Mouse (Mus musculus) stomach, postnatal 0 days (tissue): Measurements from ENCODE around the gene Cacna2d3. TPM values are rescaled to one million over a fixed set of nuclear protein-coding genes. Genes with fewer than 3 reads are reported as not detected.

Experiments used
- ATAC-seq: fragments of 200-750 bp; cut with Nextera tagmentation; 2 replicates; pipeline ENCODE4 v1.8.0; 2017; ENCODE audit not compliant: low FRiP score, low TSS enrichment
- DNase-seq: peaks from one replicate; pipeline ENCODE4 v3.0.0-alpha.2; 2016; ENCODE audit warnings: low spot score
- H3K27ac ChIP-seq: fragments of 300-500 bp; sonication (generic); replicated peaks from 2 replicates; pipeline ENCODE4 v1.5.1; 2014; ENCODE audit warnings: mild to moderate bottlenecking, control low read depth
- H3K27me3 ChIP-seq: fragments of 300-500 bp; sonication (generic); 2 replicates; pipeline ENCODE4 v1.6.1; 2014; ENCODE audit warnings: low read length; ENCODE audit not compliant: control insufficient read depth, insufficient read depth
- H3K36me3 ChIP-seq: fragments of 300-500 bp; sonication (generic); 2 replicates; pipeline ENCODE4 v1.6.1; 2014; ENCODE audit warnings: low read length, mixed read lengths; ENCODE audit not compliant: control insufficient read depth, insufficient read depth
- H3K4me1 ChIP-seq: fragments of 300-500 bp; sonication (generic); replicated peaks from 2 replicates; pipeline ENCODE4 v1.6.1; 2014; ENCODE audit warnings: antibody characterized with exemption; ENCODE audit not compliant: control insufficient read depth, insufficient read depth
- H3K4me2 ChIP-seq: fragments of 300-500 bp; sonication (generic); replicated peaks from 2 replicates; pipeline ENCODE4 v1.6.1; 2014; ENCODE audit warnings: low read depth, mild to moderate bottlenecking, control low read depth, moderate library complexity
- H3K4me3 ChIP-seq: fragments of 300-500 bp; sonication (generic); 2 replicates; pipeline ENCODE4 v1.5.1; 2014; ENCODE audit warnings: low read depth, low read length, control low read depth
- H3K9ac ChIP-seq: fragments of 300-500 bp; sonication (generic); 2 replicates; pipeline ENCODE4 v1.6.1; 2014; ENCODE audit warnings: mild to moderate bottlenecking, low read length, control low read depth, mixed read lengths
- H3K9me3 ChIP-seq: fragments of 300-500 bp; sonication (generic); 2 replicates; pipeline ENCODE4 v1.6.1; 2016; ENCODE audit warnings: low read length; ENCODE audit not compliant: control insufficient read depth
- CTCF ChIP-seq: IDR thresholded peaks from 2 replicates; pipeline ENCODE4 v1.5.1; 2016; ENCODE audit warnings: antibody characterized with exemption, low read depth, mild to moderate bottlenecking, moderate library complexity
- EP300 ChIP-seq: optimal IDR thresholded peaks from 2 replicates; pipeline ENCODE3; 2016; ENCODE audit warnings: antibody characterized with exemption
- WGBS: fragments of 180-500 bp; shearing (Covaris S2); extraction: QIAGEN DNeasy Blood & Tissue Kit; methylation state at CpG from one replicate; pipeline ENCODE4 v1.1.7; 2014; 5-methylcytosine and 5-hydroxymethylcytosine counted together
- polyA plus RNA-seq: library from polyadenylated mRNA; unstranded; fragments of >200 nt; fragmentation: Nextera tagmentation; extraction: Ambion mirVana; gene quantifications from 2 replicates; pipeline ENCODE4 v1.2.1, GENCODE M21; 2015

Cacna2d3 gene
- polyA plus RNA-seq, 1 experiment from 2014 or later = 0.98 TPM

DNA sequence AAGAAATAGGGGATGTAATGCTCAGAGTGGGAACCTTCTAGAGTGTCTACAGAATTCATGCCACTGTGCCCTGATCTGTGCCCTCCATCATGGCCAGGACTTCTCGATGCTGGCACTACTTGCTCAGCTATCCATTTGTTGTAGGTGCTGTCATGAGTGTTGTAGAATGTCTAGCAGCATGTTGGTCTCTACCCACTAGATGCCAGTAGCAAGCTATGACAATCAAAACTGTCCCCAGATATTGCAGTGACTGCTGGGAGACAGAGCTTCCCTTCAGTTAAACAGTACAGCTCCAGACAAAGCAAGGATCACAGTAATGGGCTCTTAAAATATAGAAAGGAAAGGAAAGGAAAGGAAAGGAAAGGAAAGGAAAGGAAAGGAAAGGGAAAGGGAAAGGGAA is 771.9 kb downstream of the Cacna2d3 start:
- H3K27me3 ChIP-seq = no peaks in the 10 kb centered on the region
- no peak overlapping the region for H3K4me2 ChIP-seq
- ATAC-seq = no peak
- DNase-seq = no peak
- TF ChIP-seq CTCF (peak; percentile 36), EP300 (no peak)
- no peak overlapping the region for H3K9ac ChIP-seq
- WGBS = 77% methylated on average over 1 of the region's 1 CpGs
- no peaks in the 10 kb centered on the region for H3K36me3 ChIP-seq
- H3K4me1 ChIP-seq = no peaks in the 10 kb centered on the region
- no peak overlapping the region for H3K4me3 ChIP-seq
- no peaks in the 10 kb centered on the region for H3K9me3 ChIP-seq
- no peak overlapping the region for H3K27ac ChIP-seq

DNA sequence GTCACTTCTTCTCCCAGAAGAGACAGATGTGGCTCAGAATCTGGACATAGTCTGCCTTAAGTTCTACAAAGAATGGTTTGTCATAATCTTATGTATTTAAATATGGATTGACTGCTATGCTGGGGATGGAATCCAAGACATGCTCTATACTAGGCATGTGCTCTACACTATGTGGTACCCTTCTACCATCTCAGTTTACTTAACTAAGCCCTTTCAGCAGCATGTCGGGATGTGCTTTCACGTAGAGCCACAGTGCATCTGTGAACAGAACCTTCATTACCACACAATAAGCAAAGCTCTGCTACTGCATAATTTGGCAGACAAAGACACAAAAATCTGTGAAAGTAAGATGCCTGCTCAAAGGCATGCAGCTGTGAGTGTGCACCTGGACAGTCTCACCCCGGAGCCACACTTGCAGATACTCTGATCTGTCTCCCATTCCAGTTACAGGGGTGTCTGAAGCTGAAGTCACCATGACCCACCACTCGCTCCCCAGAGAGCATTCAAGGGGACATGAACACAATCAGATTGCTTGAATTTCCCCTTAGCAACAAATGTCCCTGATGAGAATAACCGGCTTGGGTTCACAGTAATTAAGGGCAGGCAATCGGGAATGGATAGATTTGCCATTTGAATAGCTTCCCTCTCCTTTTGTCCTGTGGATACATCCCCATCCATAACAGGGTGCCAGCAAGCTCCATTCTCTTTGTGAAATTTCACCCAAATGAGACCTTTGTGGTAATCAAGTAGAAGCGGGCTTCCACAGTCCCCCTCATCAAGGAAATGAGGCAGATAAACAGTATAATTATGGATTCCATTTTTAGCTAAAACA is 773.4 kb downstream of the Cacna2d3 start:
- ATAC-seq = no peak
- H3K27ac ChIP-seq = no peak overlapping the region
- no peak overlapping the region for H3K4me2 ChIP-seq
- no peaks in the 10 kb centered on the region for H3K4me1 ChIP-seq
- H3K4me3 ChIP-seq = no peak overlapping the region
- no peaks in the 10 kb centered on the region for H3K27me3 ChIP-seq
- WGBS = 77% methylated on average over 7 of the region's 7 CpGs
- DNase-seq = no peak
- H3K9me3 ChIP-seq = no peaks in the 10 kb centered on the region
- H3K9ac ChIP-seq = no peak overlapping the region
- no peaks in the 10 kb centered on the region for H3K36me3 ChIP-seq
- TF ChIP-seq CTCF (no peak), EP300 (no peak)

GRCm38 (mm10) chr14:28932746-28933293 is 788.8 kb downstream of the Cacna2d3 start:
- TF ChIP-seq EP300 (no peak), CTCF (no peak)
- Histone ChIP-seq H3K9me3 (no peaks in the 10 kb centered on the region), H3K36me3 (no peaks in the 10 kb centered on the region), H3K9ac (no peak overlapping the region), H3K27me3 (no peaks in the 10 kb centered on the region), H3K27ac (no peak overlapping the region), H3K4me3 (no peak overlapping the region), H3K4me1 (no peaks in the 10 kb centered on the region), H3K4me2 (no peak overlapping the region)
- ATAC-seq (no peak), DNase-seq (no peak)
- WGBS = 77% methylated on average over 1 of the region's 1 CpGs

DNA sequence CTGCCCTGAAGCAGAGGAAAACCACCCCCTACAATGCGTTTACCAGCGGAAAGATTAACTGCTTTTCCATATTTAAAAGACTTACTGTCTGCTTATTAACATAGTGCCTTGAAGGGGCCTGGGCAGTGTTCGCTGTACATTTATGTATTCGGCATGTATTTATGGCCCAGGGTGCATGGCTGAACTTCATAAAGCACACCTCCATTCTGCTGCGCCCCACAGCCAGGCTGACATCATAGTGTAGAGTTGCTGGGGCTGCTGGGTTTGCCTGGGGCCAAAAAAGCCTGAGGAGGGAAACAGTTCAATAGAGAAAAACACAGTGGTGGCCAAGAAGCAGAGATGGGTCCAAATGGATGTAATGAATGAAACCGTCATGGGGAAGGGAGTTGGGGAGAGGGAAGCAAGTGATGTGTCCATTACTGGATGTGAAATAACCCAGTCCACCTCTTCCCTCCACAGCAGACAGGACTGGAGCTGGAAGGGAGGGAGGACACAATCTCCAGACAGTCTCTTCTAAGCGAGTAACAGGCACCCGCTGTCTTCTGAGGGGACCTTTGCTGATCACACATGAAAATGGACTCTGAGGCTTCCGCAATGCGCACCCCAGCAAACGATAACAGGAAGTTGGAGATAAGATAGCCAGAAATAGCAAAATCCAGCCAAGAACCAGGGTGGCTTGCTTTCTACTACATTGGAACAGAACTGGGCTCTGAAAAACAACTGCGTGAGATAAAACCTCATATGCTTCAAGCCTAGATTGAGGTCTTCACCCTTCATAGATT is 798.3 kb downstream of the Cacna2d3 start:
- Histone ChIP-seq H3K4me1 (no peaks in the 10 kb centered on the region), H3K27me3 (no peaks in the 10 kb centered on the region), H3K9ac (no peak overlapping the region), H3K9me3 (no peaks in the 10 kb centered on the region), H3K27ac (no peak overlapping the region), H3K4me2 (no peak overlapping the region), H3K4me3 (no peak overlapping the region), H3K36me3 (no peaks in the 10 kb centered on the region)
- WGBS = 75% methylated on average over 12 of the region's 12 CpGs
- TF ChIP-seq CTCF (no peak), EP300 (no peak)
- ATAC-seq = no peak
- no peak for DNase-seq

DNA sequence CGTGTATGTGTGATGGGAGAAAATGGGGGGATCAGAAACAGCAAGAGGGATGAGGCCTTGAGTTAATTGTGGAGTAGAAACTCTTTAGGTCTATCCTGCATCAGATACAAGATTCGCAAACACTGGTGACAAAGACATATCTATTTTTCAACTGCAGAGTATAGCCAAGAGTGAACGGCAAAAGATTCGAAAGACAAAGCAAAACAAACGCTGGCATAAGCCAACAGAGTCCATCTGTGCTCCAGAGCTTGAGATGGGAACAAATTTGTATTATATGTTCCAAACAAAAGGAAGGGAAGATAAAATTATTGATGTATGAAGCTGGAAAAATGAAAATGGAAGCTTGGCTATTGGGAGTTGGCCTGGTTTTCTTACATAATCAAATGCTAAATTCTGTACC is 802.8 kb downstream of the Cacna2d3 start:
- 63% methylated on average over 5 of the region's 5 CpGs for WGBS
- H3K27ac ChIP-seq = no peak overlapping the region
- no peaks in the 10 kb centered on the region for H3K36me3 ChIP-seq
- no peak for ATAC-seq
- no peaks in the 10 kb centered on the region for H3K27me3 ChIP-seq
- no peak overlapping the region for H3K4me2 ChIP-seq
- no peaks in the 10 kb centered on the region for H3K4me1 ChIP-seq
- no peak for DNase-seq
- no peak overlapping the region for H3K4me3 ChIP-seq
- no peak overlapping the region for H3K9ac ChIP-seq
- TF ChIP-seq EP300 (no peak), CTCF (no peak)
- H3K9me3 ChIP-seq = no peaks in the 10 kb centered on the region
